8 mouse cellular contexts compared by ENCODE assay signal in the genomic region with DNA sequence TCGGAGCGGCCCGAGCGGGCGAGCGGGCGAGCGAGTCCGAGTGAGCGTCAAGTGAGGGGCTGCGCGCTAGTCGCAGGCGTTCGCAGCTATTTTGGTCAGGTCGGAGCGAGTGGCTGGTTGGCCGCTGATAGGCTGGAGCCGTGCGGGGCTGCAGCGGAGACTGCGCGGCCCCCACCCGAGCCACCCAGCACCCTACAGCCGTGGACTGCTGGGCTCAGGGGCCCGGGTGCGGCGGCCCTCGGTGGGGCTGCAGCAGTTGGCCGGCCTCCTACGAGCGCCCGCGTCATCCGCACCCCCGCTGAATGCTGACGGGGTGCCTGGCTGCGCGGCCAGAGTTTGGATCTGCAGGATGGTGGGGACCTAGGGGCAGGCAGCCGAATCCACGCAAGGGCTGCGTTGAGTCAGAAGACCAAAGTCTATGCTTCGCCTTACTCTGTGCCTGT. TPM values are rescaled to one million over a fixed set of nuclear protein-coding genes. Genes with fewer than 3 reads are reported as not detected.
DNase-seq lines count a peak whose midpoint lies in the region; ATAC-seq and TF ChIP-seq lines count a peak whose summit lies in the region.

No protein-coding gene starts in this region.

- H3ac ChIP-seq in myocyte (ENCODE audit: control insufficient read depth, insufficient read length): peak overlapping the region; percentile 23

- H3K9me3 ChIP-seq in hindbrain, embryonic 13.5 days: no peaks in the 10 kb centered on the region
- no peaks in the 10 kb centered on the region for H3K9me3 ChIP-seq in limb, embryonic 10.5 days (replicated peaks)

- TF ChIP-seq CTCF in embryonic fibroblast, embryonic 13.5 days (IDR thresholded peaks at IDR 0.05; ENCODE audit: borderline replicate concordance, insufficient read depth, low read length): no peak

- peaks cover 9% of the 10 kb centered on the region; the same call in 1 of the 2 replicates for H3K27me3 ChIP-seq in hindbrain, embryonic 13.5 days
- peaks cover 68% of the 10 kb centered on the region for H3K27me3 ChIP-seq in limb, embryonic 10.5 days (ENCODE audit: low read depth, poor library complexity, severe bottlenecking)
- H3K27me3 ChIP-seq in myocyte (ENCODE audit: control insufficient read depth, insufficient read depth, insufficient read length): no peaks in the 10 kb centered on the region

- DNase-seq in adrenal gland, adult 18-20 months (ENCODE audit: low spot score in 2 of 2): peak; percentile 48 to 52
- no peak for DNase-seq in adrenal gland, adult 8-10 months
- DNase-seq in adrenal gland, postnatal 25 days: peak; percentile 51
- peak; percentile 66 for DNase-seq in limb, embryonic 10.5 days (ENCODE audit: low spot score)
- DNase-seq in spleen, postnatal 14 days (ENCODE audit: low spot score in 2 of 2): no peak

- peaks cover 6% of the 10 kb centered on the region for H3K79me2 ChIP-seq in myocyte (ENCODE audit: control insufficient read depth, insufficient read depth)

- WGBS in hindbrain, embryonic 13.5 days: under 1% methylated on average over 43 of the region's 43 CpGs
- WGBS in limb, embryonic 10.5 days: under 1% methylated on average over 42 of the region's 43 CpGs

- H3K4me1 ChIP-seq in embryonic fibroblast, embryonic 13.5 days (ENCODE audit: control insufficient read depth, insufficient read depth, low read length): no peaks in the 10 kb centered on the region
- peaks cover 43% of the 10 kb centered on the region for H3K4me1 ChIP-seq in hindbrain, embryonic 13.5 days (replicated peaks)
- peaks cover 30% of the 10 kb centered on the region for H3K4me1 ChIP-seq in limb, embryonic 10.5 days

- peak; percentile 79 for ATAC-seq in hindbrain, embryonic 13.5 days (ENCODE audit: low FRiP score)

- peak overlapping the region; percentile 5; the same call in 1 of the 2 replicates for H3K4me3 ChIP-seq in embryonic fibroblast, embryonic 13.5 days (ENCODE audit: insufficient read depth, low read length)
- peak overlapping the region; percentile 87 for H3K4me3 ChIP-seq in hindbrain, embryonic 13.5 days
- H3K4me3 ChIP-seq in limb, embryonic 10.5 days: peak overlapping the region; percentile 72
- no peak overlapping the region for H3K4me3 ChIP-seq in myocyte

- H3K27ac ChIP-seq in embryonic fibroblast, embryonic 13.5 days (ENCODE audit: insufficient read depth, low read length): no peak overlapping the region
- peak overlapping the region; percentile 98 for H3K27ac ChIP-seq in hindbrain, embryonic 13.5 days
- H3K27ac ChIP-seq in limb, embryonic 10.5 days: no peak overlapping the region

- H3K4me2 ChIP-seq in hindbrain, embryonic 13.5 days: peak overlapping the region; percentile 97
- H3K4me2 ChIP-seq in myocyte (ENCODE audit: low read depth): no peak overlapping the region

- no peak for TF ChIP-seq POLR2A in embryonic fibroblast, embryonic 13.5 days (IDR thresholded peaks at IDR 0.05; ENCODE audit: low read depth, low read length)
- TF ChIP-seq POLR2A in myocyte (IDR thresholded peaks at IDR 0.05; ENCODE audit: insufficient read length, low read depth): no peak

- peaks cover 9% of the 10 kb centered on the region for H3K36me3 ChIP-seq in hindbrain, embryonic 13.5 days
- peaks cover 9% of the 10 kb centered on the region for H3K36me3 ChIP-seq in limb, embryonic 10.5 days
- no peaks in the 10 kb centered on the region for H3K36me3 ChIP-seq in myocyte (ENCODE audit: control insufficient read depth, insufficient read depth)

- peak overlapping the region; percentile 98 for H3K9ac ChIP-seq in hindbrain, embryonic 13.5 days

TF ChIP-seq in myocyte, 11 proteins besides CTCF, POLR2A, EP300 and RAD21:
- TF ChIP-seq CEBPB (IDR thresholded peaks at IDR 0.05; ENCODE audit: insufficient read depth, poor library complexity, severe bottlenecking) (no peak), TCF3 (IDR thresholded peaks at IDR 0.05; ENCODE audit: insufficient read length, low read depth) (no peak), E2F4 (IDR thresholded peaks at IDR 0.05; ENCODE audit: insufficient read depth) (no peak), MYOD1 (IDR thresholded peaks at IDR 0.05; ENCODE audit: control insufficient read depth in 1 of 3, insufficient read length in 2 of 3, low read depth in 2 of 3) (no peak), REST (IDR thresholded peaks at IDR 0.05; ENCODE audit: insufficient read depth, insufficient read length) (no peak), MYOG (IDR thresholded peaks at IDR 0.05; ENCODE audit: control insufficient read depth in 1 of 3, insufficient read depth in 1 of 3, insufficient read length in 2 of 3, low read depth in 2 of 3) (no peak), USF1 (IDR thresholded peaks at IDR 0.05; ENCODE audit: low read depth) (no peak), SRF (IDR thresholded peaks at IDR 0.05; ENCODE audit: control insufficient read depth, insufficient read length, low read depth) (no peak), MAX (IDR thresholded peaks at IDR 0.05; ENCODE audit: low read depth) (no peak), TCF12 (IDR thresholded peaks at IDR 0.05; ENCODE audit: insufficient read depth, poor library complexity, severe bottlenecking) (no peak), POLR2AphosphoS2 (IDR thresholded peaks at IDR 0.05; ENCODE audit: insufficient read length, low read depth) (no peak)

RNA-seq across cellular contexts. Expression of gene Lrrc4, which starts 1.9 kb away (rescaled TPM):
- 10 to 100 TPM; 10.2 to 12.0 TPM for total RNA-seq in adrenal gland, adult 18-20 months (2021)
- total RNA-seq in adrenal gland, adult 8-10 months (2022): 1 to 10 TPM; 5.9 to 8.0 (median 7.1) TPM
- 3.5 and 3.7 TPM in 2 replicates for total RNA-seq in adrenal gland, postnatal 25 days (2021)
- 0.35 and 0.37 TPM in 2 replicates for polyA plus RNA-seq in embryonic fibroblast, embryonic 13.5 days (2011; ENCODE audit: insufficient read length, low read depth, missing spikeins)
- polyA plus RNA-seq in hindbrain, embryonic 13.5 days (2015; fragmentation: Nextera tagmentation; extraction: Ambion mirVana): 5.6 and 6.4 TPM in 2 replicates
- 0.16 and 0.36 TPM in 2 replicates for polyA plus RNA-seq in limb, embryonic 10.5 days (2016; fragmentation: Nextera tagmentation; extraction: Ambion mirVana)
- 0.72 TPM for polyA plus RNA-seq in myocyte (2012; fragmentation: generic; extraction: Trizol)

Comparison
In these comparisons a context has a peak if more than half of its experiments do, and no peak if none do; other contexts are left out.
1. DNase-seq: peak in adrenal gland, adult 18-20 months (2 of 2), adrenal gland, postnatal 25 days (single experiment) and limb, embryonic 10.5 days (single experiment); none in adrenal gland, adult 8-10 months (single experiment) and spleen, postnatal 14 days (0 of 2).